Mouse (Mus musculus) C2C12 (cell line): ENCODE results near the gene Rcsd1.

ENCODE experiments used
- CTCF ChIP-seq: IDR thresholded peaks from one replicate; pipeline ENCODE4 v1.5.1; 2011; ENCODE audit not compliant: control insufficient read depth, insufficient read depth, insufficient read length
- FOSL1 ChIP-seq: IDR thresholded peaks from one replicate; pipeline ENCODE4 v1.8.0; 2011; ENCODE audit warnings: mild to moderate bottlenecking, low read length; ENCODE audit not compliant: poor library complexity, insufficient read depth, severe bottlenecking
- MAX ChIP-seq: IDR thresholded peaks from one replicate; pipeline ENCODE4 v1.6.1; 2011; ENCODE audit warnings: mild to moderate bottlenecking, control low read depth
- MYOD1 ChIP-seq: IDR thresholded peaks from one replicate; pipeline ENCODE4 v1.6.1; 2011; ENCODE audit warnings: low read depth; ENCODE audit not compliant: control insufficient read depth, insufficient read length
- MYOG ChIP-seq: IDR thresholded peaks from one replicate; pipeline ENCODE4 v1.6.1; 2011; ENCODE audit not compliant: control insufficient read depth, insufficient read length; ENCODE audit errors: extremely low read depth
- USF1 ChIP-seq: IDR thresholded peaks from one replicate; pipeline ENCODE4 v1.6.1; 2011; ENCODE audit warnings: low read depth, mild to moderate bottlenecking, control low read depth, moderate library complexity

DNA sequence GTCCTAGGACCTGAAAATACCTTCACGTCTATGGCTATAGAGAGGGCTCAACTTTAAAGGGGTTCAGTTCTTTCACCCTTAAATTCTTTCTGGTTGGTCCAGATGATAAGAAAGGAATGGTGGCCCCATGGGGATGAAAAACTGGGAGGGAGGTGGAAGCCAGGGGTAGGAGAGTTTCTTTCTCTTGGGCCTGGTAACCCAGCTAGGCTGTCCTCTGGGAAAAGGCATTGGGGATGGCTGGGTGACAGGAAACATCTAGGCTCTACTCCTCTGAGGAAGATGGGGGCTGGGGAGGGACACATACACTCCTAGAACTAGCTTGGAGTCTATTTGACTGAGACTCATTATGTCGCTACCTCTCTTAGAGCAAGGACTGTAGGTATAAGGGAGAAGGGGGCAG is 21.7 kb downstream of the Rcsd1 start:
- TF ChIP-seq CTCF (no peak), USF1 (no peak), MYOG (no peak), MYOD1 (no peak), MAX (no peak), FOSL1 (no peak)
